ENCODE assay signal across 18 mouse cellular contexts in the genomic region with DNA sequence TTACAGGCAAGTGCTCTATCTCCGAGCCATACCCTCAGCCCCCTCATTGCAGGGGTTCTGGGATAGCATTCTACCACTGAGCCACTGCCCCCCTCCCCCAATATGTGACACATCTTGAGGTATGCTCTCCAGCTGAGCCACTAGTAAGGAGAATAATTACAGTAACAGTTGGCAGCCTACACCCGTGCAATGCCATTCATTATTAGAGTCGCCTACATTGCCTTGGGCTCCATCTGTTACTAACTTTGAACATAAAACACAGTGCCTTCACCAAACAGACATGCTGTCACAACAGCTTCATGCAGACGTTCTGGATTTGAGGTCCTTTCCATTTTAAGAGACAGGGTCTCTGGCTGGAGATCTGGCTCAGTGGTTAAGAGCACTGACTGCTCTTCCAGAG. TPM values are rescaled to one million over a fixed set of nuclear protein-coding genes. Genes with fewer than 3 reads are reported as not detected.
DNase-seq lines count a peak whose midpoint lies in the region; ATAC-seq and TF ChIP-seq lines count a peak whose summit lies in the region.
"Had no signal": no experiment of that assay in that cellular context is flagged by ENCODE, and none has a peak within 500 bp of the region (broad histone marks: within the 10 kb centered on the region; RNA-seq: fewer than 3 reads in every experiment).

No protein-coding gene starts in this region.

- no peak for ATAC-seq in Patski
- ATAC-seq in embryonic facial prominence, embryonic 14.5 days (ENCODE audit: low read depth) = no peak
- no peak for ATAC-seq in erythroid progenitor cell, adult 5-6 weeks (replicated peaks; ENCODE audit: low FRiP score, poor library complexity, severe bottlenecking)
- ATAC-seq: CD4-positive, CD25-positive, alpha-beta regulatory T cell, adult 4 months had no signal

- no peak overlapping the region for H3K27ac ChIP-seq in embryonic facial prominence, embryonic 14.5 days (replicated peaks; ENCODE audit: low read depth, low read length)
- H3K27ac ChIP-seq: limb, embryonic 10.5 days had no signal

- TF ChIP-seq CTCF in Patski (IDR thresholded peaks at IDR 0.05) = no peak

- no peak overlapping the region for H3K9ac ChIP-seq in embryonic facial prominence, embryonic 14.5 days (ENCODE audit: low read depth, low read length)

- no peaks in the 10 kb centered on the region for H3K9me3 ChIP-seq in embryonic facial prominence, embryonic 14.5 days (ENCODE audit: control insufficient read depth, low read length)
- H3K9me3 ChIP-seq: limb, embryonic 10.5 days had no signal

- no peak overlapping the region for H3K4me3 ChIP-seq in embryonic facial prominence, embryonic 14.5 days (ENCODE audit: low read depth, low read length)
- H3K4me3 ChIP-seq: limb, embryonic 10.5 days had no signal

- WGBS in embryonic facial prominence, embryonic 14.5 days = 61% methylated on average over 4 of the region's 4 CpGs

- in situ Hi-C loops in Patski (cut with MboI; ENCODE audit: low pct_unique_long_range_greater_than_20kb) = no loop called here

- POLR2A ChIA-PET in Patski (lab: Charles Lee) = no interaction called here

- no peak overlapping the region for H3K4me2 ChIP-seq in embryonic facial prominence, embryonic 14.5 days (ENCODE audit: low read depth, low read length)
- H3K4me2 ChIP-seq: heart, embryonic 11.5 days had no signal

- H3K4me1 ChIP-seq in embryonic facial prominence, embryonic 14.5 days (ENCODE audit: control insufficient read depth, insufficient read depth, low read length) = no peaks in the 10 kb centered on the region
- H3K4me1 ChIP-seq: limb, embryonic 10.5 days had no signal

- H3K27me3 ChIP-seq in Patski = no peaks in the 10 kb centered on the region
- no peaks in the 10 kb centered on the region for H3K27me3 ChIP-seq in embryonic facial prominence, embryonic 14.5 days (replicated peaks; ENCODE audit: control insufficient read depth, insufficient read depth, low read length)

- no peaks in the 10 kb centered on the region for H3K36me3 ChIP-seq in embryonic facial prominence, embryonic 14.5 days (ENCODE audit: control insufficient read depth, insufficient read depth, low read length)
- H3K36me3 ChIP-seq: limb, embryonic 10.5 days had no signal

- DNase-seq in layer of hippocampus, adult 18-20 months (ENCODE audit: low spot score in 2 of 2) = peak; percentile 41 to 78
- no peak for DNase-seq in layer of hippocampus, postnatal 10 days (ENCODE audit: low spot score in 2 of 2)
- peak; percentile 19 for DNase-seq in Patski (ENCODE audit: low read depth, low spot score)
- DNase-seq in embryonic facial prominence, embryonic 14.5 days (ENCODE audit: low spot score) = peak; percentile 41
- DNase-seq in layer of hippocampus, adult 9-11 months = peak; percentile 80
- DNase-seq in spleen, adult 12 weeks (ENCODE audit: low spot score) = no peak
- DNase-seq: cerebellum, adult 8-10 months; embryo, embryonic 11 days; gastrocnemius, postnatal 25 days; heart, postnatal 36 days; kidney, adult 18-20 months; kidney, postnatal 36 days; lung, postnatal 36 days; right cerebral cortex, postnatal 14 days had no signal

- CTCF ChIA-PET in Patski (lab: Charles Lee) = interaction anchor here (1.2 to 1.3 kb wide), 2 partner anchors 12 to 37 kb away, joined by 3 read pairs; no protein-coding TSS in a partner anchor

RNA-seq across cellular contexts. Expression of gene Gpld1, which starts 33.4 kb away (rescaled TPM):
- total RNA-seq in layer of hippocampus, adult 18-20 months (2021) = 10 to 100 TPM; 22.1 to 24.3 TPM
- total RNA-seq in layer of hippocampus, postnatal 10 days (2021) = 1 to 10 TPM; 7.1 to 8.9 TPM
- polyA plus RNA-seq in Patski (2021) = 0.89 TPM
- 1.7 and 2.2 TPM in 2 replicates for polyA plus RNA-seq in embryonic facial prominence, embryonic 14.5 days (2014; fragmentation: Nextera tagmentation; extraction: Ambion mirVana)
- total RNA-seq in erythroid progenitor cell, adult 5-6 weeks (2015; ENCODE audit: low replicate concordance) = not detected in 2 replicates
- total RNA-seq in erythroid progenitor cell, adult 5-6 weeks (2017; ENCODE audit: low replicate concordance) = 0.77 TPM in 1 of 2 replicates, not detected in the other

RNA-seq across cellular contexts. Expression of gene Aldh5a1, which starts 38.9 kb away (rescaled TPM):
- total RNA-seq in layer of hippocampus, adult 18-20 months (2021) = 10 to 100 TPM; 62.0 to 68.8 TPM
- total RNA-seq in layer of hippocampus, postnatal 10 days (2021) = 10 to 100 TPM; 66.6 to 68.9 TPM
- 15.6 TPM for polyA plus RNA-seq in Patski (2021)
- 4.3 and 5.6 TPM in 2 replicates for polyA plus RNA-seq in embryonic facial prominence, embryonic 14.5 days (2014; fragmentation: Nextera tagmentation; extraction: Ambion mirVana)
- total RNA-seq in erythroid progenitor cell, adult 5-6 weeks (2015; ENCODE audit: low replicate concordance) = not detected in 2 replicates
- 0.13 TPM in 1 of 2 replicates, not detected in the other for total RNA-seq in erythroid progenitor cell, adult 5-6 weeks (2017; ENCODE audit: low replicate concordance)

RNA-seq across cellular contexts. Expression of gene Mrs2, which starts 43.8 kb away (rescaled TPM):
- 10 to 100 TPM; 55.0 to 61.9 TPM for total RNA-seq in layer of hippocampus, adult 18-20 months (2021)
- 10 to 100 TPM; 50.1 to 64.5 TPM for total RNA-seq in layer of hippocampus, postnatal 10 days (2021)
- 64.2 TPM for polyA plus RNA-seq in Patski (2021)
- 18.7 and 25.3 TPM in 2 replicates for polyA plus RNA-seq in embryonic facial prominence, embryonic 14.5 days (2014; fragmentation: Nextera tagmentation; extraction: Ambion mirVana)
- total RNA-seq in erythroid progenitor cell, adult 5-6 weeks (2015; ENCODE audit: low replicate concordance) = 10.8 and 12.6 TPM in 2 replicates
- 7.3 and 8.7 TPM in 2 replicates for total RNA-seq in erythroid progenitor cell, adult 5-6 weeks (2017; ENCODE audit: low replicate concordance)

Comparison
In these comparisons a context has a peak if more than half of its experiments do, and no peak if none do; other contexts are left out.
1. DNase-seq: peak in layer of hippocampus, adult 18-20 months (2 of 2), Patski (single experiment), embryonic facial prominence, embryonic 14.5 days (single experiment) and layer of hippocampus, adult 9-11 months (single experiment); none in layer of hippocampus, postnatal 10 days (0 of 2) and spleen, adult 12 weeks (single experiment).
2. RNA of gene Gpld1, which starts 33.4 kb away (total RNA-seq): 22.1 to 24.3 TPM in layer of hippocampus, adult 18-20 months and 7.1 to 8.9 TPM in layer of hippocampus, postnatal 10 days; 0.77 TPM in erythroid progenitor cell, adult 5-6 weeks; every median in the first group is over 4 times any median in the second.
3. RNA of gene Aldh5a1, which starts 38.9 kb away (total RNA-seq): 66.6 to 68.9 TPM in layer of hippocampus, postnatal 10 days and 62.0 to 68.8 TPM in layer of hippocampus, adult 18-20 months; 0.13 TPM in erythroid progenitor cell, adult 5-6 weeks; every median in the first group is over 10 times any median in the second.